Mouse (Mus musculus) ES-Bruce4 (cell line): ENCODE data around the gene Ttc13.

ENCODE experiments used
- CTCF ChIP-seq: IDR thresholded peaks from one replicate; pipeline ENCODE4 v1.8.1; 2011; ENCODE audit warnings: low read depth, low read length
- EP300 ChIP-seq: IDR thresholded peaks from 2 replicates; pipeline ENCODE4 v1.6.1; 2011; ENCODE audit warnings: low read depth, low read length; ENCODE audit not compliant: insufficient read depth
- POLR2A ChIP-seq: IDR thresholded peaks from one replicate; pipeline ENCODE4 v1.8.1; 2011; ENCODE audit warnings: low read length; ENCODE audit not compliant: insufficient read depth

GRCm38 (mm10) chr8:124703526-124703925, 18.3 kb downstream of the Ttc13 start:
- TF ChIP-seq CTCF (no peak), POLR2A (no peak), EP300 (no peak)
